Mouse (Mus musculus) monocyte, adult 59 days (primary cell): ENCODE results near the gene Vsig2. TPM values are rescaled to one million over a fixed set of nuclear protein-coding genes. Genes with fewer than 3 reads are reported as not detected.

Experiments
- total RNA-seq, 2 experiments: library from RNA; stranded (reverse); gene quantifications; one replicate each; pipeline ENCODE4 v1.2.4; 2023

Gene Vsig2
- total RNA-seq, result not detected

GRCm38 (mm10) chr9:37539170-37540025 is at the start of gene Vsig2:
Vsig2 (plus strand) TSS chr9:37539255.

GRCm38 (mm10) chr9:37527396-37528224 is 11.4 kb upstream of the Vsig2 start, which contains the start of gene Esam:
Esam (plus strand) TSS chr9:37528078.

GRCm38 (mm10) chr9:37552536-37553293 is 13.7 kb downstream of the Vsig2 start, which contains the start of gene Nrgn:
Nrgn (minus strand) TSS chr9:37552904.

DNA sequence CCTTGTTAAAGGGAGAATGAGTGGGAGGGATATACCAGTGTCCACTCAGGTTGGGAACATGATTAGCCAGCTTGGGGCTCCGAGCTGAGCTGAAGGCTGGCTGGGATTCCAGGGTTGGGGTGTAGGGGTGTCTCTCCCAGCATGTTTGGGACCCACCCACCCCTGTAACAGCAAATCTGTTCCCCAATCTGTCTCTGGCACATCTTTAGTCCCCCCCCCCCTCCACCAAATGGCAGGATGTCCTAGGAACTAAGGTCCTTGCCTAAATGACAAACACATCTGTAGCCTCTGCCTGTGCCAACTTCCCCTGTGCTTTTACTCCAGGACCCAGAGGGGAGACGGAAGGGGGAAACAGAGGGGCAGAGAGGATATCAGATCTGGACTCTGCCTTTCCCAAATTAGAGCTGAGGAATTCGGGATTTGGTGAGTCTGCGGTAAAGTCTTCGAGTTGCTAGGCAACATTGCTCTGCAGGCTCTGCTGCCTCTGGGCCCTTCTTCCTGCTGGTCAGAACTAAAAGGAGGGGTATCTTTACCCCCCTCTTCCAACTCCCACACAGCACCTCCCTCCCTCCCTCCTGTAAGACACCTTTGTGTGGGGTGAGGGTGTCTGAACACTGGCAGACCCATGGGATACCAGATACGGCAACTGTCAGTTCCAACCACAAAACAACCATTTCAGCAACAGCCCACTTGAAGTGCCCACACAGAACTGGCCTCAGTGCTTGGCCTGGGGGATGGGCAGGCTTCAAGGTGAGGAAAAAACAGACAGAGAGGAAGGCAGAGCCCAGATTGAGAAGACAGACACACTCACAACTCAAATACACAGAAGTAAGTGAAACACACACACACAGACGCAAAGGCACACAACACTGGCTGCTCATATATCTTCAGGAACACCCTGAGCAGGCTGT is 16.0 kb downstream of the Vsig2 start, which contains the start of gene Siae:
Gene Siae, plus strand, starts transcription at position 861 of the 911 bp plus-strand sequence.

Other genes starting within 250 kb of the Vsig2 start
- gene Ccdc15, start 190.8 kb upstream of the Vsig2 start, total RNA-seq, result 1 to 10 TPM; 3.8 to 4.8 TPM
- not detected for gene Hepacam, start 171.9 kb upstream of the Vsig2 start, total RNA-seq
- not detected for gene Robo4, start 137.4 kb upstream of the Vsig2 start, total RNA-seq
- gene Robo3, start 106.0 kb upstream of the Vsig2 start, total RNA-seq, result not detected
- 10 to 100 TPM; 19.3 to 19.9 TPM for gene Msantd2, start 49.9 kb upstream of the Vsig2 start, total RNA-seq
- 1 to 10 TPM; 2.8 to 3.3 TPM for gene Esam, start 11.2 kb upstream of the Vsig2 start, total RNA-seq
- not detected for gene Nrgn, start 13.6 kb downstream of the Vsig2 start, total RNA-seq
- 10 to 100 TPM in 1 of 2 experiments, 1 to 10 TPM in 1; 9.3 to 11.4 TPM for gene Siae, start 16.4 kb downstream of the Vsig2 start, total RNA-seq
- not detected for gene Spa17, start 74.5 kb downstream of the Vsig2 start, total RNA-seq
- gene Tbrg1, start 118.1 kb downstream of the Vsig2 start, total RNA-seq, result 10 to 100 TPM; 23.0 to 23.5 TPM
- not detected for gene Panx3, start 130.0 kb downstream of the Vsig2 start, total RNA-seq
- gene Olfr160, start 177.0 kb downstream of the Vsig2 start, total RNA-seq, result not detected
- gene Olfr874, start 205.9 kb downstream of the Vsig2 start, total RNA-seq, result not detected
- gene Olfr875, start 232.6 kb downstream of the Vsig2 start, total RNA-seq, result not detected